Mouse (Mus musculus): ENCODE results near the gene Cyp2c37. TPM values are rescaled to one million over a fixed set of nuclear protein-coding genes. Genes with fewer than 3 reads are reported as not detected.
"Not testable (repeated sequence)": the region's sequence is repeated elsewhere in the genome, so short reads cannot be mapped to it uniquely, and the experiment has no call there.

Gene Cyp2c37
- not detected for polyA plus RNA-seq (2017; shearing (Covaris generic))

DNA sequence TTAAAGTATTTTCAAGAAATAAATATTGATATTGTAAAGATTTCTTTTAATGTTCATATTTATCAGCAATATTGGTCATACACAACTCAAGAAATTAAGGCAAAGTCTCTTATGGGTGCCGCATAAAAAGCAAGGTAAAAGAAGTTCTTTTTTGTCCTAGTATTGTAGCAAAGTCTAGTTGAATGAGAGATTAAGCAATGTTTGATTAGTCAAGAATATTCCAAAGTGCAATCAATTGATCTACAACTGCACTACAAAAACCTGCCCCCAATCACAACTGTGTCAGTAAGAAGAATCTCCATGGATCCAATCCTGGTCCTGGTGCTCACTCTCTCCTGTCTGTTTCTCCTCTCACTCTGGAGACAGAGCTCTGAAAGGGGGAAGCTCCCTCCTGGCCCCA, at the start of gene Cyp2c37:
Gene Cyp2c37 (plus strand): TSS at position 285 of the 400 bp plus-strand sequence.
- ATAC-seq: not testable (repeated sequence)

DNA sequence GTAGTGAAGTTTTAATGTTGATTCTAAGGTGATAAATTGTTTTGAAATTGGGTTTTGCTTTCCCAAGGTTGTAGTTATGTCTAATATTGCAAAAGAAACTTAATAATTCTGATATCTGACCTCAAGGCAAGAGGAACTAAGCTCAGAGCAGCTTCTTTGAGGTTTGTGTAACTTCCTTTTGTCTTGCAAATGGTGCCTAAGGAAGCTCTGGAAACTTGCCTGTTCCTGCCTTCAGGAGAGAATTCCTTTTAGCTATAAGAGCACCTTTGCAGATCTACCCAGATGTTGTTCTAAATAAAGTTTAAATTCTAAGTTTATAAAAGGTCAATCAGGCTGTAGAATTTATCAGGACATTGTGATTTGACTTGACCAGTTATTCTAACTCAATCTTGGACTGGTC, 31.4 kb upstream of the Cyp2c37 start:
- ATAC-seq: not testable (repeated sequence)

DNA sequence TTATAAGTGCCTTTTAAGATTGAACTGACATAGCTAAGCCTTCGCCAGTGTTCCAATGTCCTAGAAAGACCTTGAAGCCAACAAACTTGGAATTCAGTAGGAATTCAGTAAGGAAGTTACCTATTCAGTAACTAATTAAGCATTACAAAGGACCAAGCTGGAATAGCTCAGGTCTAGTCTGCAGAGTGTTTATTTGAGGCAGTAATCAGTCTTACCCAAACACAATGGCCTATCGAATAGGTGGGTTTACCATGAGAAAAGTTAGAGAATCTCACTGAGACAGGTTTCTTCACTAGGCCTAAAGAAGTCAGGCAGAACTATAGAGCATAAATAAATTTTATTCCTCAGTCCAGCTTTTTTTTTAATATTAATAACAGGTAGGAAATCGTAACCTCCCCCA, 21.1 kb upstream of the Cyp2c37 start:
- not testable (repeated sequence) for ATAC-seq

DNA sequence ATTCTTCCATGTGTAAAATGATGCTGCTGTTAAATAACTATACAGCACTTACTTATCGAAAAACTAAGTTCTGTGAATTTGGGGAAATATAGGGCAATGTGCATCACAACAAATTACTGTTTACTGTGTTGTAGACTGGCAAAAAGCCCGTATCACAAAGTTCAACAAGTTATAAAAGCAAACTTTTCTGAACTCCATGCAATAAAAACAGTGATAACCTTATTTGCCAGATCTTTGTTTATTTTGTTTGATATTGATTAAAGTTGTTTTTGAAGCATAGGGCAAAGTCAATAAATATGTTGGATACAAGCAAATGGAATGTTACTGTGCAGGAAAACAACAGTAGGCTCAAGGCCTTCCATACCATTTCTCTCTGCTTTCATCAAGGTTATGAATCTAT, 2.8 kb upstream of the Cyp2c37 start:
- no peak for ATAC-seq

Other genes starting within 250 kb of the Cyp2c37 start
- not detected for gene Cyp2c40, start 179.6 kb upstream of the Cyp2c37 start, polyA plus RNA-seq (2017; shearing (Covaris generic))
- gene Cyp2c69, start 105.6 kb upstream of the Cyp2c37 start, polyA plus RNA-seq (2017; shearing (Covaris generic)): not detected
- gene Cyp2c54, start 81.4 kb downstream of the Cyp2c37 start, polyA plus RNA-seq (2017; shearing (Covaris generic)): not detected
- not detected for gene Cyp2c50, start 97.3 kb downstream of the Cyp2c37 start, polyA plus RNA-seq (2017; shearing (Covaris generic))
- gene Cyp2c70, start 194.9 kb downstream of the Cyp2c37 start, polyA plus RNA-seq (2017; shearing (Covaris generic)): not detected